Mouse (Mus musculus) retina, adult 2 months (tissue): ENCODE data around the gene B3gat2.

Source experiments
- DNase-seq: peaks from one replicate; pipeline ENCODE4 v3.0.0-alpha.2; 2012; ENCODE audit warnings: low read depth, low spot score

The B3gat2 gene

GRCm38 (mm10) chr1:23834246-23834645, 72.7 kb downstream of the B3gat2 start:
- DNase-seq: no peak

- DNase-seq: no peak
Observed at GRCm38 (mm10) chr1:23834819-23835218, 73.3 kb downstream of the B3gat2 start.

DNA sequence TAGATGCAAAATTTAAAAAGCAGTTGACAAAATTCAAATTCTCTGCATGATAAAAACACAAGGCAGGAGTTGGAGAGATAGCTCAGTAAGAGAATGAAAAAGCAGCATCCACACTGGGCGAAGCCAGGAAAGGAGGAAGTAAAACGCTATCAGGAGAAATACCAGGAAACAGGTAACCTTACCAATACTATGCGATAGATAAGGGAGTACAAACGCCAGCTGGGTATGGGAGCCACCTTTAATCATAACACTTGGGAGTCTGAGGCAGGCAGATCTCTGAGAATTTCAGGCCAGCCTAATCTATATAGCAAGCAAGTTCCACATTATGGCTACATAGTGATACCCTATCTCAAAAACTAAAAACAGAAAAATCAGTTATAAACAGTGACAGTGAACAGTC, 75.1 kb downstream of the B3gat2 start:
- DNase-seq: no peak

- no peak for DNase-seq
Observed at GRCm38 (mm10) chr1:23840924-23841323, 79.4 kb downstream of the B3gat2 start.

DNA sequence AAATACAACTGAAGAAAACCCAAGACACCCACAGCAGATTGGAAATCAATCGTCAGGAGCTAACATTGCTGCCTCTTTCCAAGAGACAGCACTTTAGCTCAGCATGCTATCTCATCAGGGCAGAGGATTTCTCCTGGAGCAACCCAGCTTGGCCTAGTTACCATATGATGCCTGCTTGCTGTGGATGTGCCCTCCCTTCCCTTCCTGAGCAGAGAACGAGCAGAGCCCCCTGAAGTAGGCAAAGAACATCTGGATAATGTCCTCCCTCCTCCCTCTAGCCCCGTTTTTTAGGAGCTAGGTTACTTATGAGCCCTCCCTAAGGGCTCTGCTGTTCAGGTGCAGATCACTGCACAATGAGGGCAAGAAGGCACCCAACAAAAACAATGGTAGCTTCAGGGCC, 81.1 kb downstream of the B3gat2 start:
- no peak for DNase-seq

DNA sequence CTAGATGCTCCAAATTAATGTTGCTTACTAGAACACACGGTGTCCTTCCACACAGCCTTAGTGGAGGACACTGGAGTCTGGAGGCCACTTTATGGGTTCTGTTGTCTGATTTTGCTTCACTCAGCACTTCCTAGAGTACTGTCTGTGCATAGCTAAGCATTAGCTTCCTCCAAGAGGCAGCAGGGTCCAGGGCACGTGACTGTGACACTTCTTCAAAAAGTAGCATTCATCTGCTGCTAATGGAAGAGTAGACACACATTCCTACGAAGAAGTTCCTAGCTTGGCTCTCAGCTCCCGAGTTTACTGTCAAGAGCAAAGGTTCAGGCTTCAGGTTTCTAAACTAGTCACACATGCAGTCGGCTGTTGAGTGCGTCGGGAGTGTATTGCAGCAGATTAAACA, 82.2 kb downstream of the B3gat2 start:
- DNase-seq: no peak

DNA sequence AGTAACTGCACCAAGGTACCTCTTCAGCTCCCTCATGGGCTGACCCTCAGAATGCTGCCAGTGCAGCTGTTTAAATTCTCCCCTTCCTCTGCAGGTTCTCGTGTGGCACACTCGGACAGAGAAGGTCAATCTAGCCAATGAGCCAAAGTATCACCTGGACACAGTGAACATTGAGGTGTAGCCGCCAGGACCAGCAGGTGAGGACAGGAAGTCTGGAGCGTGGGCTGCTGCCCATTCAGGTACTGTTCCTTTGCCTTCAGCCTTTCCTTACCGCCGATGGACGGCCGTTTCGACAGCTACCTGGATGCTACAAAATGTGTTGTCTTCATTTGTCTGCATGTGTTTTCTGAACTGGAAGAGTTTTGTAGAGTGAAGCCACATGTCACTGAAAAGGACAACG, 83.5 kb downstream of the B3gat2 start:
- no peak for DNase-seq

DNA sequence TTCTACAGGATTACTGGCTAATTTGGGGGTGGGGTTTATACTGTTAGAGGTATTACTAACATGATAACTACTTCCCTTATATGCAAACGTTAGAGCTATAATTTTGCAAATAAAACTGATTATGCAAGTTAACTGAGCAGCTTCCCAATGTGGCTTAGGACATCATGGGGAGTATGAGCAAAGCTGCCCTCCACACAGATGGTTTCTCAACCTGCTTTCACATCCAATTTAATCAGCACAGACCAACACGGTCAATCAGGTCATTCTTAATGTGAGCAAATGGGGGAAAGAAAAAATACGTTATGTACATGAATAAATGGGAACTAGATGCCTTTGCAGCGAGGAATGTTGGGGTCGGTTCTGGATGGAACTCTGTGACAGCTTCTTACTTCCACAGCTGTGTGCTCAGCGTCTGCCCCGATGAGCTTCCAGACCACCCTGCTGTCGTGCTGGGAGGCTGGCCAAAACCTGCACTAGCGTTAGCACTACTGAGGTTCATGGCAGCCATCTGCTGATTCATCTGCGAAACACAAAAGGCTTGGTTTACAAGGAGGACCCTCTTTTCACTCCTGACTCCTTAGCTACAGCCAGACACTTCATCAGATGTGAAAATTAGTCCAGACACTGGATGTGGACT, 84.6 kb downstream of the B3gat2 start:
- DNase-seq: no peak

DNA sequence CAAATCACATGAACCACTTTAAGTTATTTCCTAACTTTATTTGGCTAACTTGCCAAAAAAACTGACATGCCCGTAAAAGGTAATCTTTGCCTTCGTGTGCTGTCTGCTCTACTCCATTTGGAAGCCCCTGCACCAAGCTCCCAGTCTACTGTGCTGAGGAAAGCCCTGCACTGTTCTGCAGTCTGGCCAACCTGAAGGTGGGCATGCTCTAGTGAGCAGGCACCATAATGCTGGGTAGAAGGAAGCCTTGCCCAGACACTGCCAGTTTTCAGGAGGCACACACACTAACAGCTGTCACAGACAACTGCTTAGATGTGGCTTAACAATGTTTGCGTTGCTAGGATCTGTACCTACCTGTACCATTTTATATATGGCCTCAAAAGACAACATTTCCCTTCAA, 94.1 kb downstream of the B3gat2 start:
- DNase-seq: no peak

DNA sequence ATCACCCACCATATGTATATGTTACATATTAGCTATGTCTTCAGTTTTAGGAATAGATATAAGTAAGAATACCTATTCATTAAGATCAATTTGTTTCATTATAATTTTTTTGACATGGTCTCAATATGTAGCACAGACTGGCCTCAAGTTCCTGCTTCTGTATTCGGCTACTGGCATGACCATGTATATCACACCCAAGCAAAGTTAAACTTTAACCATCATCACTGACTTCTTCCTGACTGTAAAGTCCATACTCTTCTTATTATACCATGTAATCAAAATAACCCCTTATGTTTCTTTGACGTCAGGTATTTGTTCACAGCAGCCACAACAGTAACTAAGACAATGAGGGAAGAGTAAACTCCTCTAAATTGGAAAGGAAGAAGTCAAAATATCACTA, 99.4 kb downstream of the B3gat2 start:
- DNase-seq: no peak

DNA sequence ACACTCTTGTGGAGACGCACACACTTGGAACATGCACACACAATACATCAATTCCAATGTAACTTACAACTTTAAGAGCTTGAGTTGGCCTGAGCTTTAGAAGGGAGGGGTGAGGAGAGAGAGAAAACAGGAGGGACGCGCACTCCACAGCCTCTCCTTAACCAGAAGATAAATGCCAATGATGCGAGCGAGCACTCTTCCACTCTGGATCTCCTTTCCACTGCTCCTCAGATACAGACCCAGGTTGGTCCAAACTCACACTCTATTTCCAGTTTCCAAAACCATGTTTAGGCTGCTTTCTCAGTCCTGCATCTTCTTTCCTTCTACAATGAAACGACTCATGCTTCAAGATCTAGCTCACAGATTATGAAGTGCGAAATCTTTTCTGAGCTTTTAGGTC, 104.0 kb downstream of the B3gat2 start:
- no peak for DNase-seq

- no peak for DNase-seq
Observed at GRCm38 (mm10) chr1:23867350-23867862, 105.9 kb downstream of the B3gat2 start.

DNA sequence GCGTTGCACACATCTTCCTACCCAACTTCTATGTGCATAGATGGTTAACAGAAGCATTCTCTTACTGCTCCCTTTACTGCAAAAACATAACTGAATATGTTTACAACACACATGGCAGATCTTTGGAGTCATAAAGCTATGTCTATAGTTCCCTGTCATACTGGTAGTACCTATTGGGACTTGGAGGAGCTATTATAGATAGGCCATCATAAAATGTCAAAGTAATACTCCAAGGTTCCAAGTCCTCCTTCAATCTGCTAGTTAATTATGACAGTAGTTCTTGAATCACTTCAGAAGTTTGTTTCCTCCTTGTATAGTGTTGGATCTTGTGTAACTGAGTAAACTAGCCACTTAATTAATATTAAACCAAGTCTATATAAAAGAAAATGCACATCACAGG, 110.6 kb downstream of the B3gat2 start:
- no peak for DNase-seq

DNA sequence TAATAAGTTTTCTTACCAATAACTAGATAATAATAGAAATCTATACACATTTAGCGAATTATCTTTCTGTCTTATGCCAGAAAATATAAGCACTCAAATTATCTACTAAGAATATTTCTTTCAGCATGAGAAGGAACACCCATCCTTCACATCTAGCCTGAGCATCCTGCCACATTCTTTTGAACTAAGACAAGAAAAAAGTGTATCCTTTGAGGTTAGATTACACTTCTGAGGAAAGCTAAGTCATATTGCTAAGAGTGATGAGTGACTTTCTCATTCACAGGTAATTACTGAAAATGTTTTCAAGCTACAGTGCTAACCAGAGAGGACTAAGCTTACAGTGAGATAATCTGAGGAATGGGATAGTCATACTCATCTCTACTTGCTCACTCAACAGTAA, 121.1 kb downstream of the B3gat2 start:
- DNase-seq: no peak

DNA sequence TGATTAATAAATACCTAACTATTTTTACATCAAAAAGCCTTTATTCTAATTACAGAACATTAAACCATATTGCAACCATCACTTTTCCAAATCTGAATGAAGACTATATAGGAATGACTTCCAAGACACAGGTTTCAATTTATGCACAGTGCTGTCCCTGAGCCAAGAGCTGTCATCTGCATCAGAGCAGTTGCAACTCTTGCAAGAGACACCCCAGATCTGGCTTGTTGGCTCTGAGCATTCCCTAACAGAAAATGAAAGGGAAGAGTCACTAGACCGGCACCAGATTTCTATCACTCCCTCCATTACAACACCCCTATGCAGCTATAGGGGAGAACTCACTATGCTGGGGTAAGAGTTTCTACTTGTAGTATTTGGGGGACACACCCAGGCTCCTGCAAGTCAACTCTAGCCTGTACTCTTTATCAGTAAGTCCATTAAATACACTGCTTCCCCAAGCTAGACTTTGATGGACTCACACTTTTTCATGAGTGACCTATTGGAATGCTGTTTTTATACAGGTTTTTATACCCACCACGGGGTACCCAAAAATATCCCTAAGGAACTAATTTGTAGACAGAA, 122.6 kb downstream of the B3gat2 start:
- DNase-seq: no peak

DNA sequence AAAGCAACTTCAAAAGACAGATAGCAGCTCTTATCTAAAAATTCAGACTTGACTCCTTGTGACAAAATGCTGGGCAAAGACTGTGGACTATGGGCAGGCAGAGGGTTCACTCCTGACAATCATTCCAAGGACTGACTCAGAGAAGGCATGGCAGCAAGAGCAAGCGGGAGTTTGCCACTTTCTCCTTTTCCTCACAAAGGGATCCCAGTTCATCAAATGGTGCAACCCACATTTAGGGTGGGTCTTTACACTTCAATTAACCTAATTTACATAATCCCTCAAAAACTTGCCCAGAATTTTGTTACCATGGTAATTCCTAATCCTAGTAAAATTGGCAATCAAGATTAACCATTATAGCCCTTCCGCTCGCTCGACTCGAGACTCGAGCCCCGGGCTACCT, 123.4 kb downstream of the B3gat2 start:
- no peak for DNase-seq

DNA sequence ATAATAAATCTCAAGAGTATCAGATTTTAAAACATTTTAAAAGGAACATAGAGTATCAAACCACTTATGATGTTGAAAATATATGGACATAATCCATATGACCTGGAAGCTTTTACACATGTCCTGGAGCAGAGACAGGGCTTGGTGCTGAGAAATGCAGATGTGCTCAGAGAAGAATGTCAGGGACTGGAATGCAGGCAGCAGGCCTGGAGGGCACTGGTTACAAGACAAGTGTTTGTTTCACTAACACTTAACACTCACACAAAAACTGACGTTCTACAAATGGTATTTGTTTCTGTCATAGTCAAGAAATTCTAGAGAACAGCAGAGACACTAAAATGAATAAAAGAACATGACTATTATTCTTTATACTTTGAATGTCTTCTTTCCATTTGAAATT, 130.5 kb downstream of the B3gat2 start:
- no peak for DNase-seq
